Mouse (Mus musculus) left cerebral cortex, adult 11 months (tissue): Measurements from ENCODE around the gene M1ap.

ENCODE experiments used
- DNase-seq: peaks from one replicate; pipeline ENCODE4 v3.0.0; 2022; ENCODE audit warnings: low spot score

M1ap gene

DNA sequence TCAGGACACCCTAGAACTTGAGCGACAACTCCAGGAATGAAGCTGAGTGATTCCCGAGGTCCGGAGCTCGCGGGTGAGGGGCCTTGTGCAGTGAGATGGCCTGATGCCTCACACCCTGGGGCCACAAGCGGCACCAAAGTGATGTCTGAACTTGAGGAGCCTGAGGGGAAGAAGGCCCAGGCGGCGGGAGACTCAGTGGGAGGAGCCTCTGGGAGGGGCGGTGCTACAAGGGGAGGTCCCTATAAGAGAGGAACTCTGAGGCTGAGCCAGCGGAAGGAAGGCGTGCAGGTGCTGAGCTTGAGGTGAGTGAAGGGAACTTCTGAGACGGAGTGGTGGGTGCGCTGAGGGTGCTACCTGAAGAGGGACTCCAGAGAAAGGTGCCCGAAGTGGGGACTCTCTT lies at the start of gene M1ap:
M1ap (plus strand) TSS at position 252 of the 400 bp plus-strand sequence.
- DNase-seq: no peak

DNA sequence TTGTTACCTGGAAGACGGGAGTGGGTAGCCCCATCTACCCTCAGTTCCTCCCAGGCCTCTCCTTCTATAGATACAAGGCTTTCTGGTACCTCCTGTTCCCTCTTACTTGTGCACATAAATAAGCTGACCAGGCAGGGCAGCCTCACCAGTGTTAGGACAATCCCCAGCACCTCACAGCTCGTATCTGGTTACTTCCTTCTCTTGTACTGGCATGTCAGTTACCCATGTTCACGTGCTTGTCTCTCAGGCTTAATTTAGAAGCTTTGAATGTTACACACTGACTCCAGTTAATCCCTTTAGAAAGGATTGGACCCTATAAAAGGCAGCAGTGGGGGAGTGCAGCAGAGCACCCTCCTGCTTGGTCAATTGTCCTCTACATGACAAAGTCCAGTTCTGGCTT lies 49.4 kb upstream of the M1ap start:
- DNase-seq: no peak

DNA sequence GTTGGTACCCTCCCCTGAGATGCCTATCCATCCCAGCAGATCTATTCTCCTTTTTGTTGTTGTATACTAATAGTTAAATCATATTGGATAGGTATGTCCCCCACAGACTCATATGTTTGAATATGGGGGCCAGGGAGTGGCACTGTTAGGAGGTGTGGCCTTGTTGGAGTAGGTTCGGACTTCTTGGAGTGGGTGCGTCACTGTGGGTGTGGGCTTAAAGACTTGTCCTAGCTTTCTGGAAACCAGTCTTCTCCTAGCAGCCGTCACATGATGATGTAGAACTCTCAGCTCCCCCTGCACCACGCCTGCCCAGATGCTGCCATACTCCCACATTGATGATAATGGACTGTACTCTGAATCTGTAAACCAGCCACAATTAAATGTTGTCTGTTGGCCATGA lies 48.5 kb upstream of the M1ap start:
- no peak for DNase-seq

DNA sequence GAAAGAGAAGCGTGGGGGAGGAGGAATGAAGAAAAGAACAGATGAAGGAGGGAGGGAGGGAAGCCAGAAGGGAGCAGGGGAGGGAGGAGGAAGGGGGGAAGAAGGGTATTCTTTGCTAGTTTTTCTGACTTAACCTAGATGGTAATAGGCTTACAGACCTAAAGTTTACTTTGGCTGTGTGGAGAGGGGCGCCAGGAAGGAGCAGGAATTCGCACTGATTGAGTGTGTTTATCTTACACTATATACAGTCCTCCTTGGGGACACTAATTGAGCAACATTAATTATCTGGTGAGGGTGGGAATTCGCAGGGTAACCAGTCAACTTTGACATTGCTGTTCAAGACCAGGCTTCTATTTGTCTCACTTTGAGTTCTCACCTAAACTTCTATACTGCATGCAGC lies 48.0 kb upstream of the M1ap start:
- DNase-seq: no peak

DNA sequence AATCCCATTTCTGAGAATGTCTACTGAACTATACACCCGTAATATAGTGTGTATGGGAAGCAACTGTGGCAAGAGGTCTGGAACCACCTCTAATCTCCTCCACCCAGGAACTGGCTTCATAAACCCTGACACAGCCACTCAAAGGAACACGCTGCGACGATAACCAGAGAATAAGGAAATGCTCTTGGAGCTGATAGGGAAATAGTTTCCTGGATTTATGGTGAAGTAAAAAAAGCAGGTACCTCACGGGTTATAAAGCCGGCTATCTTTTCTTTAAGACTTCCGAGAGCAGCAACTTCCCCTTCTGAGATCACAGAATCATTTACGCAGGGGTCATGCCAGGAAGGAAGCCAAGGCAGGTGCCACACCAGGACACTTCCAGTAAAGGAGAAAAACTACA lies 44.1 kb upstream of the M1ap start:
- DNase-seq: no peak

DNA sequence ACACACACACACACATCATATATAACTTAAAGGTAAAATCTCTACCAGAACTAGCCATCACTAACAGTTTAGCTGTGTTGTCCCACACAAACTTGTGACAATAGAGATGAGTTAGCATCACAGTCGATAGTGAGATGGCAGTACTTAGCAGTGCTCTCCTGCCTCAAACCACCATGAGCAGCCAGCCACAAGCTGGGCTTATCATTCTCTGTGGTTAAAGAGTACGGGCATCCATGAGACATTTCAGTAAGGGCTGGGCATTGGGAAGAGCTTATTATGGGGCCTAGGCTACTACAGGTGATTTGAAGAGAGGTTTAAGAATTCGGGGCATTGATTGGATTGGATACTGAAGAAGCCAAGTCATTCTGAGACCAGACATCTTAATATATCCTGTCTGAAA lies 39.7 kb upstream of the M1ap start:
- no peak for DNase-seq

DNA sequence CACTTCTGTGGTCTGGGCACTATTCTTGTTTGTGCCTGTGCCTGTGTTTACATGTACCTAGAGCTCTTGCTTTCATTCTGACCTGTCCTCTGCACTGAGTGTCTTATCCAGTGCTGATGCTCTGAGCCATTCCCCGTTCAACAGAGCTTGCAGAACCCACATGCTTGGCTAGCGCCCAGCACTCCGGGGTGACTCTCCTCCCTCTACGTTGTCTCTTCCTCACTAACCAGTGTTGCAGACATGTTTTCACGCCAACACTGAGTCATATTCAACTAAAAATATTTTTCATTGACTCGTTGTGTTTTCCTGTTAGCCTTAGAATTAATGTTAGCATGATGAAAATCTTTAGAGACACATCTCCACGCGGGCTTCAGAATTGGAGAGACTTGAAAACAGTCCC lies 38.7 kb upstream of the M1ap start:
- no peak for DNase-seq

DNA sequence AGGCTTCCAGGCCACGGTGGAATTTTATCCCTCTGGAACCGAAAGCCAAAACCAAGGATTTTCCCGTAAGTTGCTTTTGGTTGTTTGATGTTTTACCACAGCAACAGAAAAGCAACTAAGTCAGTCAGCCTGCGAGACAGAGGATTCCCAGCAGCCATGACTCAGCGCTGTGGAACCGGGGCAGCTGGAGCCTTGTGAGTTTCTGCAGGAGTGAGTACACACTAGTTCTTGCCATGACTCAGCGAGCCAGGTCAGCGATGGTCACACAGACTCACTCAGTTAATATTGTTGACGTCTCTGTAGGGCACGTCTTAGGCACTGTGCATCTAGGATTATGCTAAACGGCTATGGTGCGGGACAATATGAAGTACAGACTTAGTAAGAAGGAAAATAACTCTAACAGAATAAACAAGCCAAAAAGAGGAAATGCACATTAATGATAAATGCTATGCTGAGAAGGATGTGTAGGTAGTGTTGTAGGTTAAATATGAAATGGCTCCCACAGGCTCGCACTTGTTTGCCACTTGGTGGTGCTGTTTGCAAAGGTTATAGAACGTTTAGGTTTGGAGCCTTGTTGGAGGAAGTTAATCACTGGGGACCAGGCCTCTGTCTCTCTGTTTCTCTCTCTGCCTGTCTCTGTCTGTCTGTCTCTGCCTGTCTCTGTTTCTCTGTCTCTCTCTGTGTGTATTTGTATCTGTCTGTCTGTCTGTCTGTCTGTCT lies 37.4 kb upstream of the M1ap start:
- no peak for DNase-seq

DNA sequence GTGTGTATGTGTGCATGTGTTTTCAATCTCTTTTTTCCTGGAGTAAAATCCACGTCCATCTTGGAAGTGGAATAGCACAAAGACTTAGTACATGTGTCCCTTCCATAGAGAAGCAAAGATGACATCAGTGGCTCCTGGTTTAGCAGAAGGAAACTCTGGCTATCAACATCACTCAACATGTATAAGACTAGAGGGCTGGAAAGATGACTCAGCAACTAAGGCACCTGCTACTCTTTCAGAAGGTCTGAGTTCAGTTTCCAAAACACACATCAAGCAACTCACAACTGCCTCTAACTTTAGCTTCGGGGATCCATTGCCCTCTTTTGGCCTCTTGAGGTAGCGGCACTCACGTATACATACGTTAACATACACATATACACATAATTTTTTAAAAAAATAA lies 35.4 kb upstream of the M1ap start:
- DNase-seq: no peak

DNA sequence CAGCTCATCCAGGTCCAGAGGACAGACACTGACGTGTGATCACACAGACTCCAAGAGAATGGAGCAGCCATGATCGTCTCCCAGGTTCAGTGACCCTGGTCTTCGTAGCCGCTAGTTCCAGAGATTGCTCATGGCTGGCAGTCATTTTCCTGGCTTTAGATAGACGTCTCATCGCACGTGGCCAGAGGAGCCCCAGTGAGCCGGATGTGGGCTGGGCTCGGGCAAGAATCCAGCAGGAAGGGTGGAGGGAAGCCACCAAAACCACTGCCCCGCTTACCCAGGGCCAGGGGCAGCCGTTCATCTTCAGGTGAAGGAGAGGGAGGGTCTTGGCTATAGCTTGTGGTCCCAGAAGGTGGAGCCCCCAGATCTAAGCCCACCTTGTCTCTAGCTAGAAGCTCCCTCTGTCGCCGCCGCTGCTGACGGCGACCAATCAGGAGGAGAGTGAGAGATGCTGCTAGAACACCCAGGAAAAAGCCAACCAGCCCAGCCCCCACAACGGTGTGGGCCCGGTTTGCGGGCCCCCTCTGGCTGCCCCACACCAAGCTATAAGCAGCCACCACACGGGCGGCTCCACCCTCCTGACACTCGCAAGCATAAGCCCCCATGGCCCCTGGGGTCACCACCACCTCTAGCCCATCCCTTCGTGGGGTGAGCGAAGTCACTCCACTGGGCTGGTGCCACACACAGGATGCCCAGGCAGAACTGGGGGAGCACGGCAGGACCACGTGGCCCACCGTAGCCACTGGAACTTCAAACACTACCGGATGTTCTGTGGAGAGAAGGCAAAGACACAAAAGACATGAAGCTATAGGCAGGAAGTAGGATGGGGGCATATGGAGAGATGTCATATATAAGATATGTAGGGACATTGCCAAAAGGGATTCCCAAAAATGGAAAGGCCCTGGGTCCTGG lies 33.1 kb upstream of the M1ap start:
- no peak for DNase-seq

DNA sequence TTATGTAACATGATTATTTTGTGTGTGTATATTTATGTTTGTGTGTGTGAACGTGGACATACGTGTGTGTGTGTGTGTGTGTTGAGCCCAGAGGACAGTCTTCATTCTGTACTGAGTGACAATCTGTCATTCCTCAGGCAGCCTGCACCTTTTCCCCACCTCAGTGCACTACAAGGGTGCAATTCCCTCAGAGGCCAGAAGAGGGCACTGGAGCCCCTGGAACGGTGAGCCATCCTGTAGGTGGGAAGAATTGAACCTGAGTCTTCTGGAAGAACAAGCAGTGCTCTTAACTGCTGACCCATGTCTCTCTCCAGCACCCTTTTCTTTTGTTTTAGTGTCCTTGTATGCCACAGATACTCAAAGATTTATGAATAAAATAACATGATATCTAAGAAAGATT lies 30.8 kb upstream of the M1ap start:
- DNase-seq: no peak

DNA sequence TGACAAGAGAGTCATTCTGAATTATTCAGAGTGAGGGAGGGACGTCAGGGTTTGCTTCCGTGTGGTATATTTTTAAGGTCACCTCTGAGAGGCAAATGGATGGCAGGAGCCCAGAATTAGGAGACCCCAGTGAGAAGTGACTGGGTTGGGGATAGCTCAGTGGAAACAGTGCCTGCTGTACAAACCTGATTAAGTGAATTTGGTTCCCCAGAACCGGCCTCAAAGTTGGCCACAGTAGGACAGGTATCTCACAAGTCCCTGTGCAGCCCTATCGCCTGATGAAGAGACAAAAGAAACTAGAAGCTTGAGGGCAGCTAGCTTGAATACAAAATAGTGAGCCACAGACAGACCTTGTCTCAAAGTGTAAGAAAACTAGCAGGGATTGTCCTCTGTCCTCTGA lies 30.2 kb upstream of the M1ap start:
- DNase-seq: no peak

DNA sequence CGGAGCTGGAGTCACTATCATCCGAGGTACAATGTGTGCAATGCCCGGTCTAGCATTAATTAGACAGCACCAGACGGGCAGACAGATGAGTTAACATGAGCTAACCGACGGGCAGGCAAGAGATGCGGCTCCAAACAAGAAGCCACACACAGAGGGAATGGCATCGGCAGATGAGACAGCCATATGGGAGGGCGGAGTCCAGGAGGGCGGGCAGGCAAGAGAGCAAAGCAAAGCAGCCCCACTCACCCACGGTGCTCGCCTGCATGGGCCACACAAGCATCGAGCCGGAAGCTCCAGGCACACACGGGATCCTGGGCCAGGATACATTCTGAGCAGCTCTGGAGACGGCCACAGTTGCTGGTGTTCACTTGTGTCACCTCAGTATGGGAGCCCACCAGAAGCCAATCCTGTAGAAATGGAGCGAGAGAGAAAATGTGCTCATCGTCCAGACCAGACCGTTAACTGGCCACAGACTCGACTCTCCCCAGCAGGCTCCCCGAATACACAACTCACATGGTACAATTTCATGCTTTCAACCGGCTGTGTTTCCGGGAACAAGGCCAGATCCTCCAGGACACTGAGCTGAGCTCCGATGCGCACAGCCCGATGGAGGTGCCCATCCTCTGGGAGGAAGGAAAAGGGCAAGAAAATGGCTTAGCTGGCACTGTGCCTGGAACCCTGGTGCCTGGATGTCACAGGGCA lies 29.5 kb upstream of the M1ap start:
- peak; percentile 29 for DNase-seq

DNA sequence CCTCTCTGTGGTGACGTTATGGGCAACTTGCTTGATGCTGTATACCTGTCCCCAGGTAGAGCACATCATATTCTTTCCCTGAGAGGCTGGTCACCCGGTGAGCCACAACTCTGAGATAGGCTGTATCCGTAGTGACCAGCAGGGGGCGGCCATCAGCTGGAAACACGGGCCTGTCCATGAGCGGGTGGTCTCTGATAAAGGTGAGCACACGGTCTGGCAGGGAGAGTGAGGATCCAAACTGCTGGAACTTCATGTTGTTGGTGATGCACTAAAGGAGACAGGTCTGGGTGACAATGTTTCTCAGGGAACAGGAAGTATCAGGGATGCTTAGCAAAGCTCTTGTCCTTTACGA lies 28.9 kb upstream of the M1ap start:
- no peak for DNase-seq

DNA sequence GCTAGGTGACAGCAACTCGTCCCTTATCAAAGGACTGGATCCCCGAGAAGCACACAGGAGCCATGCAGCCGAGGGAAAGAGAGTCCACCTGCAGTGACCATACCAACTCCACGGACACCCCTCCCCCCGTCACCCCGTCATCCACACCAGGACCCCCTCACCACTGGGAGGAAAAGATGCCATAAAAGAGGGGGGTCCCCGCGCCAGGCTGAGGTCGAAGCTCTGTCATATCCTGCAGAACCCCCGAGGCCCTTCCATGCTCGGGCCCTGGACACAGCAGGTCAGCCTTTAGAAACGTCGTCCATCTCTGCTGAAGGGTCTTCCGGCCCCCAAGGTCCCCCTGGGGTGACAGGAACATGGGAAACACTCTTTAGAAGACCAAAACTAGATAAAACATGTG lies 28.3 kb upstream of the M1ap start:
- no peak for DNase-seq

DNA sequence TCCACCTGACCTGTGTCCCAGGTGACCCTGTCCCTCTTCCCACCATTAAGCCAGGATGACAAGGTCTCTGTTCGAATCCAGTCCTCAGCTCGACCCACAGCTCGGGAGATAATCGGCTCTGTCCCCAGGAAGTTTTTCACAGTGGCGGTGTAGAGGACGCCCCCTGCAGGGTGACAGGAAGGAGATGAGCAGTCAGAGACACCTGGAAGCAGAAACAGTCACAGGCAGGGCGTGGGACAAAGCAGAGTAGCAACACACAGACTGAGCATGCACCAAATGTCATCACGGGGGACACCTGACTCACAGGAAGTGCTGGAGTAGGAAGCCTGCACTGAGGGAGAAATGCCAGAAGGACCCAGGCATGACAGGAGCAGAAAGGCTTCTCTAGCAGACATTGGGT lies 27.2 kb upstream of the M1ap start:
- DNase-seq: no peak

DNA sequence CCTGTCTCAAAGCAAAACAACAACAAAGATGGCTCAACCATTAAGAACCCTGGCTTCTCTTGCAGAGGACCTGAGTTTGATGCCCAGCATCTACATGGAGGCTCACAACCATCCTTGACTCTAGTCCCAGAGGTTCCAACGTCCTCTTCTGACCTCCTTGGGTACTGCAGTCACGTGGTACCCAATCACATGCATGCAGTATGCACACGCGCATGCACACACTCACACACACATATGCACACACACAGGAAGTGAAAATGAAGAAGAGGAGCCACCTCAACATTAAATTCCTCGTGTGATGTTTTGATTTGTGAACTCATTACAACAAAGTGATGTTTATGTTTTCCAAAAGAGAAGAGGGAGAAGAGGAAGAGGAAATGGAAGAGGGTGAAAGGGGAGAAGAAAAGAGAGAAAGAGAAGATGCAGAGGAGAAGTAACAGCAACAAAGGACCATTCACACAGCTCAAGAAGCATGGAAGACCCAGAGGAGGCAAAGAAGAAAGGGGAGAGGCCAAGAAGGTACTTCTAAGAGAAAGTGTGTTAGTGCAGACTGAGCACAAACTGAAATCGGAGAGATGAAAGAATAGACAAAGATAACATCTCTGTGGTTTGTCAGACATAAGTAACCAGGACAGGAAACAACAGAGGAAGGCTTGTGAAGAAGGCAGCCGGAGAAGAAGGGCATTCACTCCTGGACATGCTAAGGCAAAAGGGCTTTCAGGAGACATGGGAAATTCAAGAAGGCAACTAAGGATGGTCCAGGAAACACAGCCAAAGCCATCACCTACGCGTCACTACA lies 25.1 kb upstream of the M1ap start:
- no peak for DNase-seq

DNA sequence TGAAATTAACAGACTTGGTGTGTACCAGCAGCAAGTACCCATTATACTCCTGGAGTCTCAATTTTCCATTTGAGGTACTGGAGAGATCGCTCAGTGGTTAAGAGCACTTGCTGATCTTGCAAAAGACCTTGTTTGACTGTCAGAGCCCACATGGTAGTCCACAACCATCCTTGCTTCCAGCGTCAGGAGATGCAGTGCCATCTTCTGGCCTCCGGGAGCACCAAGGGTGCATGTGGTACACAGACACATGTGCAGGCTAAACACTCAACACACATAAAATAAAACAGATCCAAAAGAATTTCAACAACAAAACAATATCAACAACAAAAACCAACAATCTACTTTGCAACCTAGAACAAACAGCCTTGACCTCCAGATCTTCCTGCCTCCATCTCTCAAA lies 21.7 kb upstream of the M1ap start:
- no peak for DNase-seq

DNA sequence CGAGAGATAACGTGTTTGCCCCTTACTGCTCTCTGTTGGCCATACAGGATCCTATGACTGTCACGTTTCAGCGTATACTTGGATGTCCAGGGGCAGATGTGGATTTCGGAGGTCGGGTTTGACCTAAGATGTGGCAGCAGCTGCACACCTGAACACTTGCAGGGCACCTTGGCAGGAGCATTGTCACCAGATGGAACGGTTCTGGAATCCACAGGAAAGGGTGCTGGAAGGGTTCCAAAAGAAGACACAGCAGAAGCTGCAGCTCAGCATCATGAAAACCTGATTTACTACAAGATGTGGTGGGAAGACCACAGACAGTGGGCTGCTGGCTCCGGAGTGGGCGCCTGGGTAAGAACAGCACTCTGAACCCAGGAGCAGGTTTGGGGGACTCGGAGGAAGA lies 20.6 kb upstream of the M1ap start:
- DNase-seq: no peak

DNA sequence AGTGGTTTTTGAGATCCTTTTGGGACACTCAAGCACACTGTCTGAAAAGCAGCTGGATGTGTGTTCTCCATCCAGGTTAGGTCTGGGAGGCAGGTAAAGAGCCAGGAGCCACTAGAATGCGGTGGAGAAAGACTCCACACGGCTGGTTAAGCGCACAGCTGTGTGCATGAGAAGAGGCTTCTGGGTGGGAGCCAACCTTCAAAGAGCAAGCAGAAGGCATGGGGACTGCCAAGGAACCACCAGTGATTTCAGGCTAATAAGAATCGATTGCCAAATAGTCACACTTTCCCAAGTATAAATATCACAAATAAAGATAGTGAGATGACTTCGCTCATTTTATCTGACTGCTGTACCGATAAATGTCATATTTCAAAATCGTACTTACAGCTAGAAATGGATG lies 20.2 kb upstream of the M1ap start:
- no peak for DNase-seq

DNA sequence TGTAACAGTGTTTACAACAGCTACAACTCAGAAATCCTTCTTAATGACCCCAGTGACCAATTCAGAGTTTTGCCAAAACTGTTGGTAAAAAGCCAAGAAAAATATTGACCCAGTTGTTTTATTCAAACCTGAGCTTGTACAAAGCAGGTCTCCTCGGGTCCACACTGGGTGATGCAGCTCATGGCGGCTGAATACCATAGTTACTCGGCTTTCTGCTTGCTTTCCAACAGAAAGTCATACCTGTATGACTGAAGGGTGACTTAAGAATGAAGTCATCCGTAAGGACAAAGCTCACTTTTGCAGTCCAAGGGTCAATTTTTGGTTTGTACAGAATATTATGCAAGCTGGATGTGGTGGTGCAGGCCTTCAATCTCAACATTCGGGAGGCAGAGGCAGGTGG lies 19.1 kb upstream of the M1ap start:
- no peak for DNase-seq

DNA sequence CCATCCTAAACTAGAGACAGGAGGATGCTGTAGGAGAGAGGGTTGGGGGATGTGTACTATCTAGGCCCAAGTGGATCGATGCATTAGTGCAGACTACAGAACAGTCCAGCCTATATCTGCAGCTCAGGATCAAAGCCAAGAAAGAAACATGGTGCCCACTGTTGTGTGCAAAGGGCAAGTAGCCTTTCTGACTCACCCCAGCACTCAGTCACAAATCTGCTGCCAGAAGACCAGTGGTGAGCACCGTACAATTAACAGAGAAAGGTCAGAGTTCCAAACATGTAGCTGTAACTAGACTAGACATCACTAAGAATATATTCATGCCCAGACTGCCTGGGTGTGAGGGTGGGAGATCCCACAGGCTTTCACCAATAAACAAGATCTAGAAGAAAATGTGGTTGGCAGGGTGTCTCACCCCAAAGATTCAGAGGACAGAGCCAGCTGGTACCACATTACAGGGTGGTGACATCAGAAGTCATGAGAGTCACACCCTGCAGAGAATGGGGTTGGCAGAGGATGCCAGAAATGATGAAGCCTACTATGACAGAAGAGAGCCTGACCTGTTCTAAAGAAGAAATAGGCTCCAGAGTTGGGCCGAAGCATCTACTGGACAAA lies 12.0 kb upstream of the M1ap start:
- no peak for DNase-seq
